Mouse (Mus musculus): ENCODE results near the gene Dennd1a. TPM values are rescaled to one million over a fixed set of nuclear protein-coding genes. Genes with fewer than 3 reads are reported as not detected.

Dennd1a gene
- polyA plus RNA-seq, 1 experiment, result 17.5 TPM

- TF ChIP-seq CTCF (IDR thresholded peaks at IDR 0.05; ENCODE audit: extremely low read depth, insufficient read depth, insufficient read length, insufficient replicate concordance) (no peak), POLR2A (IDR thresholded peaks at IDR 0.05; ENCODE audit: low read depth, low read length) (no peak)
- 44% methylated on average over 1 of the region's 1 CpGs for WGBS
- Histone ChIP-seq H3K4me3 (ENCODE audit: extremely low read depth, insufficient read depth, insufficient read length) (no peak overlapping the region), H3K27me3 (ENCODE audit: control insufficient read depth, insufficient read depth, low read length) (no peaks in the 10 kb centered on the region), H3K4me1 (ENCODE audit: control insufficient read depth, insufficient read depth, insufficient read length) (no peaks in the 10 kb centered on the region), H3K36me3 (ENCODE audit: control insufficient read depth, insufficient read depth, low read length) (peaks cover 5% of the 10 kb centered on the region), H3K27ac (ENCODE audit: insufficient read depth, low read length) (no peak overlapping the region)
- no peak for DNase-seq (ENCODE audit: low read depth in 1 of 2, low spot score in 2 of 2)
Observed at GRCm38 (mm10) chr2:37796021-37796420, 491.2 kb downstream of the Dennd1a start.

GRCm38 (mm10) chr2:37791340-37791739 lies 495.9 kb downstream of the Dennd1a start:
- DNase-seq (ENCODE audit: low read depth in 1 of 2, low spot score in 2 of 2), result no peak
- H3K36me3 ChIP-seq (ENCODE audit: control insufficient read depth, insufficient read depth, low read length), result no peaks in the 10 kb centered on the region
- 90% methylated on average over 4 of the region's 4 CpGs for WGBS
- peaks cover 3% of the 10 kb centered on the region; the same call in 1 of the 2 replicates for H3K4me1 ChIP-seq (ENCODE audit: control insufficient read depth, insufficient read depth, insufficient read length)
- H3K27me3 ChIP-seq (ENCODE audit: control insufficient read depth, insufficient read depth, low read length), result no peaks in the 10 kb centered on the region
- TF ChIP-seq POLR2A (IDR thresholded peaks at IDR 0.05; ENCODE audit: low read depth, low read length) (no peak), CTCF (IDR thresholded peaks at IDR 0.05; ENCODE audit: extremely low read depth, insufficient read depth, insufficient read length, insufficient replicate concordance) (no peak)
- H3K27ac ChIP-seq (ENCODE audit: insufficient read depth, low read length), result no peak overlapping the region
- no peak overlapping the region for H3K4me3 ChIP-seq (ENCODE audit: extremely low read depth, insufficient read depth, insufficient read length)

DNA sequence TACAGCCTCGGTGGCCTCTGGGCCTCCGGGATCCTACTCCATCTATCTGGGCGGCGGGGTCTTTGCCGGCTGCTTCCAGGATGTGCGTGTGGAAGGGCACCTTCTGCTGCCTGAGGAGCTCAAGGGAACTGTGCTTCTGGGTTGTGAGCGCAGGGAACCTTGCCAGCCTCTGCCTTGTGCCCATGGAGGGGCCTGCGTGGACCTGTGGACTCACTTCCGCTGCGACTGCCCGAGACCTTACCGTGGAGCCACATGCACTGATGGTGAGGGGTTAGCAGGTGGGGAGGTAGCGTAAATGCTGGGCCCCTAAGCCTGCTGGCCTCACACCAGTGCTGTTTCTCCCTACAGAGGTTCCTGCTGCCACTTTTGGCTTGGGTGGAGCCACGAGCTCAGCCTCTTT lies 496.5 kb downstream of the Dennd1a start:
- H3K4me3 ChIP-seq (ENCODE audit: extremely low read depth, insufficient read depth, insufficient read length), result no peak overlapping the region
- H3K4me1 ChIP-seq (ENCODE audit: control insufficient read depth, insufficient read depth, insufficient read length), result peaks cover 3% of the 10 kb centered on the region; the same call in 1 of the 2 replicates
- 88% methylated on average over 14 of the region's 14 CpGs for WGBS
- no peak overlapping the region for H3K27ac ChIP-seq (ENCODE audit: insufficient read depth, low read length)
- TF ChIP-seq CTCF (IDR thresholded peaks at IDR 0.05; ENCODE audit: extremely low read depth, insufficient read depth, insufficient read length, insufficient replicate concordance) (no peak), POLR2A (IDR thresholded peaks at IDR 0.05; ENCODE audit: low read depth, low read length) (no peak)
- no peaks in the 10 kb centered on the region for H3K27me3 ChIP-seq (ENCODE audit: control insufficient read depth, insufficient read depth, low read length)
- H3K36me3 ChIP-seq (ENCODE audit: control insufficient read depth, insufficient read depth, low read length), result no peaks in the 10 kb centered on the region
- DNase-seq (ENCODE audit: low read depth in 1 of 2, low spot score in 2 of 2), result no peak

GRCm38 (mm10) chr2:37789995-37790394 lies 497.2 kb downstream of the Dennd1a start:
- H3K27ac ChIP-seq (ENCODE audit: insufficient read depth, low read length), result no peak overlapping the region
- no peaks in the 10 kb centered on the region for H3K27me3 ChIP-seq (ENCODE audit: control insufficient read depth, insufficient read depth, low read length)
- no peak overlapping the region for H3K4me3 ChIP-seq (ENCODE audit: extremely low read depth, insufficient read depth, insufficient read length)
- peaks cover 3% of the 10 kb centered on the region; the same call in 1 of the 2 replicates for H3K4me1 ChIP-seq (ENCODE audit: control insufficient read depth, insufficient read depth, insufficient read length)
- WGBS, result 89% methylated on average over 10 of the region's 10 CpGs
- H3K36me3 ChIP-seq (ENCODE audit: control insufficient read depth, insufficient read depth, low read length), result no peaks in the 10 kb centered on the region
- DNase-seq (ENCODE audit: low read depth in 1 of 2, low spot score in 2 of 2), result no peak
- TF ChIP-seq POLR2A (IDR thresholded peaks at IDR 0.05; ENCODE audit: low read depth, low read length) (no peak), CTCF (IDR thresholded peaks at IDR 0.05; ENCODE audit: extremely low read depth, insufficient read depth, insufficient read length, insufficient replicate concordance) (no peak)

GRCm38 (mm10) chr2:37789029-37789428 lies 498.2 kb downstream of the Dennd1a start:
- no peaks in the 10 kb centered on the region for H3K27me3 ChIP-seq (ENCODE audit: control insufficient read depth, insufficient read depth, low read length)

GRCm38 (mm10) chr2:37788176-37788962 lies 498.8 kb downstream of the Dennd1a start:
- WGBS, result 81% methylated on average over 7 of the region's 7 CpGs
- no peak overlapping the region for H3K4me3 ChIP-seq (ENCODE audit: extremely low read depth, insufficient read depth, insufficient read length)
- H3K27me3 ChIP-seq (ENCODE audit: control insufficient read depth, insufficient read depth, low read length), result no peaks in the 10 kb centered on the region
- peaks cover 3% of the 10 kb centered on the region; the same call in 1 of the 2 replicates for H3K4me1 ChIP-seq (ENCODE audit: control insufficient read depth, insufficient read depth, insufficient read length)
- no peak for DNase-seq (ENCODE audit: low read depth in 1 of 2, low spot score in 2 of 2)
- no peak overlapping the region for H3K27ac ChIP-seq (ENCODE audit: insufficient read depth, low read length)
- TF ChIP-seq CTCF (IDR thresholded peaks at IDR 0.05; ENCODE audit: extremely low read depth, insufficient read depth, insufficient read length, insufficient replicate concordance) (no peak), POLR2A (IDR thresholded peaks at IDR 0.05; ENCODE audit: low read depth, low read length) (no peak)
- no peaks in the 10 kb centered on the region for H3K36me3 ChIP-seq (ENCODE audit: control insufficient read depth, insufficient read depth, low read length)

More at GRCm38 (mm10) chr2:37789029-37789428, 498.2 kb downstream of the Dennd1a start:
- H3K27ac ChIP-seq (ENCODE audit: insufficient read depth, low read length), result no peak overlapping the region
- no peaks in the 10 kb centered on the region for H3K36me3 ChIP-seq (ENCODE audit: control insufficient read depth, insufficient read depth, low read length)
- WGBS, result 91% methylated on average over 5 of the region's 5 CpGs
- no peak overlapping the region for H3K4me3 ChIP-seq (ENCODE audit: extremely low read depth, insufficient read depth, insufficient read length)
- DNase-seq (ENCODE audit: low read depth in 1 of 2, low spot score in 2 of 2), result no peak
- TF ChIP-seq POLR2A (IDR thresholded peaks at IDR 0.05; ENCODE audit: low read depth, low read length), result no peak
- no peak for TF ChIP-seq CTCF (IDR thresholded peaks at IDR 0.05; ENCODE audit: extremely low read depth, insufficient read depth, insufficient read length, insufficient replicate concordance)
- H3K4me1 ChIP-seq (ENCODE audit: control insufficient read depth, insufficient read depth, insufficient read length), result peaks cover 3% of the 10 kb centered on the region; the same call in 1 of the 2 replicates

DNA sequence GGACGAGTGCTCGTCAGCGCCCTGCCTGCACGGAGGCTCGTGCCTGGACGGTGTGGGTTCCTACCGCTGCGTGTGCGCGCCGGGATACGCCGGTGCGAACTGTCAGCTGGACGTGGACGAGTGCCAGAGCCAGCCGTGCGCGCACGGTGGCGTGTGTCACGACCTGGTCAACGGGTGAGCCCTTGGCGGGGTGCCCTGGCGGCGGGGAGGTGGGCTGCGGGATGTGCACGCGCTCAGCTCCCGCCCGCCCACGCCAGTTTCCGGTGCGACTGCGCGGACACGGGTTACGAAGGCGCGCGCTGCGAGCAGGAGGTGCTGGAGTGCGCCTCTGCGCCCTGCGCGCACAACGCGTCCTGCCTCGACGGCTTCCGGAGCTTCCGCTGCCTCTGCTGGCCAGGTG lies 500.7 kb downstream of the Dennd1a start:
- no peak for TF ChIP-seq POLR2A (IDR thresholded peaks at IDR 0.05; ENCODE audit: low read depth, low read length)
- TF ChIP-seq CTCF (IDR thresholded peaks at IDR 0.05; ENCODE audit: extremely low read depth, insufficient read depth, insufficient read length, insufficient replicate concordance), result no peak
- Histone ChIP-seq H3K27ac (ENCODE audit: insufficient read depth, low read length) (no peak overlapping the region), H3K4me1 (ENCODE audit: control insufficient read depth, insufficient read depth, insufficient read length) (peaks cover 3% of the 10 kb centered on the region; the same call in 1 of the 2 replicates), H3K36me3 (ENCODE audit: control insufficient read depth, insufficient read depth, low read length) (no peaks in the 10 kb centered on the region), H3K4me3 (ENCODE audit: extremely low read depth, insufficient read depth, insufficient read length) (no peak overlapping the region), H3K27me3 (ENCODE audit: control insufficient read depth, insufficient read depth, low read length) (no peaks in the 10 kb centered on the region)
- 24% methylated on average over 52 of the region's 52 CpGs for WGBS
- no peak for DNase-seq (ENCODE audit: low read depth in 1 of 2, low spot score in 2 of 2)

All from spleen, adult 2 months (tissue).